Mouse (Mus musculus) heart, embryonic 14.5 days (tissue): ENCODE data around the gene Epn2. TPM values are rescaled to one million over a fixed set of nuclear protein-coding genes. Genes with fewer than 3 reads are reported as not detected.

Experiments used
- ATAC-seq: fragments of 200-750 bp; cut with Nextera tagmentation; 2 replicates; pipeline ENCODE4 v1.8.0; 2017; ENCODE audit warnings: low read depth, moderate TSS enrichment; ENCODE audit not compliant: insufficient number of reproducible peaks, insufficient read depth, low FRiP score
- H3K27ac ChIP-seq, 2 experiments: fragments of 200-500 bp in 1 of 2; fragments of 300-500 bp in 1 of 2; sonication (generic) in 1 of 2; replicated peaks in 1 of 2; 2 replicates each; pipeline ENCODE4 v1.5.1; 2012 to 2014; ENCODE audit warnings: low read depth in 2 of 2, low read length in 2 of 2, control low read depth in 1 of 2, mild to moderate bottlenecking in 1 of 2, mixed read lengths in 1 of 2; ENCODE audit not compliant: control insufficient read depth in 1 of 2, insufficient read depth in 1 of 2
- H3K27me3 ChIP-seq: fragments of 300-500 bp; sonication (generic); 2 replicates; pipeline ENCODE4 v1.6.1; 2014; ENCODE audit warnings: mild to moderate bottlenecking, low read length, control low read depth; ENCODE audit not compliant: control insufficient read depth, insufficient read depth
- H3K36me3 ChIP-seq: fragments of 300-500 bp; sonication (generic); 2 replicates; pipeline ENCODE4 v1.6.1; 2014; ENCODE audit warnings: mild to moderate bottlenecking, control low read depth, low read length, mixed read lengths; ENCODE audit not compliant: control insufficient read depth, insufficient read depth
- H3K4me1 ChIP-seq, 2 experiments: fragments of 200-500 bp in 1 of 2; fragments of 300-500 bp in 1 of 2; sonication (generic) in 1 of 2; 2 replicates each; pipeline ENCODE4 v1.6.1; 2012 to 2014; ENCODE audit warnings: low read length in 2 of 2, control low read depth in 1 of 2, mixed read lengths in 1 of 2; ENCODE audit not compliant: control insufficient read depth in 2 of 2, insufficient read depth in 2 of 2
- H3K4me2 ChIP-seq: fragments of 300-500 bp; sonication (generic); 2 replicates; pipeline ENCODE4 v1.6.1; 2014; ENCODE audit warnings: mild to moderate bottlenecking, low read length
- H3K4me3 ChIP-seq, 2 experiments: fragments of 200-500 bp in 1 of 2; fragments of 300-500 bp in 1 of 2; sonication (generic) in 1 of 2; 2 replicates each; pipeline ENCODE4 v1.5.1; 2012 to 2014; ENCODE audit warnings: low read length in 2 of 2, mild to moderate bottlenecking in 2 of 2, control low read depth in 1 of 2, low read depth in 1 of 2, moderate library complexity in 1 of 2; ENCODE audit not compliant: control insufficient read depth in 1 of 2, insufficient read depth in 1 of 2
- H3K9ac ChIP-seq: fragments of 300-500 bp; sonication (generic); 2 replicates; pipeline ENCODE4 v1.6.1; 2014; ENCODE audit warnings: mild to moderate bottlenecking, low read length
- H3K9me3 ChIP-seq: fragments of 300-500 bp; sonication (generic); 2 replicates; pipeline ENCODE4 v1.6.1; 2016; ENCODE audit warnings: low read length, control low read depth; ENCODE audit not compliant: control insufficient read depth
- WGBS: fragments of 180-500 bp; shearing (Covaris S2); extraction: QIAGEN DNeasy Blood & Tissue Kit; methylation state at CpG from one replicate; pipeline ENCODE4 v1.1.7; 2014; 5-methylcytosine and 5-hydroxymethylcytosine counted together
- polyA plus RNA-seq: library from polyadenylated mRNA; unstranded; fragments of >200 nt; fragmentation: Nextera tagmentation; extraction: Ambion mirVana; gene quantifications from 2 replicates; pipeline ENCODE4 v1.2.1, GENCODE M21; 2014

Epn2 gene
- polyA plus RNA-seq, 1 experiment from 2014 or later: 23.9 TPM

- no peak for ATAC-seq
- Histone ChIP-seq H3K4me2 (no peak overlapping the region), H3K9me3 (no peaks in the 10 kb centered on the region), H3K4me3 (no peak overlapping the region), H3K27ac (no peak overlapping the region), H3K36me3 (no peaks in the 10 kb centered on the region), H3K9ac (no peak overlapping the region), H3K4me1 (peaks cover 18 to 30% of the 10 kb centered on the region in 2 experiments), H3K27me3 (no peaks in the 10 kb centered on the region)
- WGBS: 90% methylated on average over 7 of the region's 8 CpGs
These were observed 39.1 kb upstream of the Epn2 start for GRCm38 (mm10) chr11:61618571-61618970.

GRCm38 (mm10) chr11:61618131-61618530 lies 38.6 kb upstream of the Epn2 start:
- Histone ChIP-seq H3K9me3 (no peaks in the 10 kb centered on the region), H3K27ac (no peak overlapping the region), H3K36me3 (no peaks in the 10 kb centered on the region), H3K4me3 (no peak overlapping the region), H3K27me3 (no peaks in the 10 kb centered on the region), H3K4me2 (no peak overlapping the region), H3K9ac (no peak overlapping the region), H3K4me1 (peaks cover 18 to 30% of the 10 kb centered on the region in 2 experiments)
- ATAC-seq: no peak
- WGBS: 81% methylated on average over 8 of the region's 8 CpGs

GRCm38 (mm10) chr11:61617293-61617975 lies 37.9 kb upstream of the Epn2 start:
- no peak overlapping the region for H3K9ac ChIP-seq
- H3K4me3 ChIP-seq: no peak overlapping the region
- H3K27me3 ChIP-seq: no peaks in the 10 kb centered on the region
- H3K4me1 ChIP-seq: peaks cover 18 to 30% of the 10 kb centered on the region in 2 experiments
- H3K4me2 ChIP-seq: no peak overlapping the region
- no peaks in the 10 kb centered on the region for H3K9me3 ChIP-seq
- 66% methylated on average over 7 of the region's 7 CpGs for WGBS
- H3K36me3 ChIP-seq: no peaks in the 10 kb centered on the region
- H3K27ac ChIP-seq: no peak overlapping the region
- ATAC-seq: no peak

- Histone ChIP-seq H3K4me1 (peaks cover 18 to 30% of the 10 kb centered on the region in 2 experiments), H3K9me3 (no peaks in the 10 kb centered on the region), H3K27ac (peak overlapping the region in 1 of 2 experiments; percentile 61; a peak in 2 of 4 replicates), H3K36me3 (no peaks in the 10 kb centered on the region), H3K9ac (no peak overlapping the region), H3K4me2 (0 out of 2 replicates have a peak overlapping the region, but pooled peaks have one; percentile 4), H3K4me3 (no peak overlapping the region), H3K27me3 (no peaks in the 10 kb centered on the region)
- ATAC-seq: no peak
- 63% methylated on average over 9 of the region's 9 CpGs for WGBS
These were observed 37.2 kb upstream of the Epn2 start for GRCm38 (mm10) chr11:61616523-61617292.

- ATAC-seq: peak; percentile 32; the same call in 1 of the 2 replicates
- Histone ChIP-seq H3K4me2 (peak overlapping the region; percentile 66), H3K4me3 (peak overlapping the region; percentile 16 to 28), H3K27me3 (no peaks in the 10 kb centered on the region), H3K36me3 (no peaks in the 10 kb centered on the region), H3K27ac (peak overlapping the region; percentile 19 to 61; a peak in 2 of 4 replicates), H3K9ac (peak overlapping the region; percentile 61), H3K9me3 (no peaks in the 10 kb centered on the region), H3K4me1 (peaks cover 18 to 30% of the 10 kb centered on the region in 2 experiments)
- WGBS: 5% methylated on average over 19 of the region's 22 CpGs
These were observed 36.4 kb upstream of the Epn2 start for GRCm38 (mm10) chr11:61615686-61616522.

GRCm38 (mm10) chr11:61614401-61614800 lies 34.9 kb upstream of the Epn2 start:
- Histone ChIP-seq H3K4me3 (no peak overlapping the region), H3K4me1 (peaks cover 18 to 25% of the 10 kb centered on the region in 2 experiments), H3K27me3 (no peaks in the 10 kb centered on the region), H3K9me3 (no peaks in the 10 kb centered on the region), H3K36me3 (no peaks in the 10 kb centered on the region), H3K4me2 (no peak overlapping the region), H3K9ac (no peak overlapping the region), H3K27ac (no peak overlapping the region)
- 60% methylated on average over 5 of the region's 5 CpGs for WGBS
- ATAC-seq: no peak

- no peaks in the 10 kb centered on the region for H3K27me3 ChIP-seq
- H3K4me2 ChIP-seq: no peak overlapping the region
- no peak overlapping the region for H3K4me3 ChIP-seq
- H3K9ac ChIP-seq: no peak overlapping the region
- peaks cover 15 to 22% of the 10 kb centered on the region in 2 experiments; a peak in 3 of 4 replicates for H3K4me1 ChIP-seq
- H3K27ac ChIP-seq: no peak overlapping the region
- H3K9me3 ChIP-seq: no peaks in the 10 kb centered on the region
- no peak for ATAC-seq
- 62% methylated on average over 4 of the region's 4 CpGs for WGBS
- H3K36me3 ChIP-seq: no peaks in the 10 kb centered on the region
These were observed 32.7 kb upstream of the Epn2 start for GRCm38 (mm10) chr11:61612116-61612635.
